Mouse (Mus musculus) brain, embryonic 14.5 days (tissue): Measurements from ENCODE around the gene Stat2. TPM values are rescaled to one million over a fixed set of nuclear protein-coding genes. Genes with fewer than 3 reads are reported as not detected.
A peak's percentile ranks its signal among the peaks of the same experiment; 100 is the strongest.
"Not testable (repeated sequence)": the region's sequence is repeated elsewhere in the genome, so short reads cannot be mapped to it uniquely, and the experiment has no call there.

Experiments used
- DNase-seq: peaks from one replicate; pipeline ENCODE4 v3.0.0-alpha.2; 2011; ENCODE audit warnings: low read depth
- CTCF ChIP-seq: fragments of 200-500 bp; IDR thresholded peaks from 2 replicates; pipeline ENCODE4 v1.5.1; 2012; ENCODE audit warnings: inconsistent platforms, mild to moderate bottlenecking, moderate library complexity, borderline replicate concordance; ENCODE audit not compliant: insufficient read depth, insufficient read length; ENCODE audit errors: extremely low read depth
- POLR2A ChIP-seq: fragments of 200-500 bp; IDR thresholded peaks from 2 replicates; pipeline ENCODE4 v1.6.1; 2012; ENCODE audit warnings: mild to moderate bottlenecking, inconsistent platforms, borderline replicate concordance; ENCODE audit not compliant: poor library complexity, insufficient read depth, insufficient read length, severe bottlenecking; ENCODE audit errors: extremely low read depth
- polyA plus RNA-seq: library from polyadenylated mRNA; depleted of rRNA; stranded (reverse); fragments of >200 nt; gene quantifications from 2 replicates; pipeline ENCODE4 v1.2.3, GENCODE M21; 2012

The Stat2 gene
- polyA plus RNA-seq, 1 experiment = 27.7 TPM

DNA sequence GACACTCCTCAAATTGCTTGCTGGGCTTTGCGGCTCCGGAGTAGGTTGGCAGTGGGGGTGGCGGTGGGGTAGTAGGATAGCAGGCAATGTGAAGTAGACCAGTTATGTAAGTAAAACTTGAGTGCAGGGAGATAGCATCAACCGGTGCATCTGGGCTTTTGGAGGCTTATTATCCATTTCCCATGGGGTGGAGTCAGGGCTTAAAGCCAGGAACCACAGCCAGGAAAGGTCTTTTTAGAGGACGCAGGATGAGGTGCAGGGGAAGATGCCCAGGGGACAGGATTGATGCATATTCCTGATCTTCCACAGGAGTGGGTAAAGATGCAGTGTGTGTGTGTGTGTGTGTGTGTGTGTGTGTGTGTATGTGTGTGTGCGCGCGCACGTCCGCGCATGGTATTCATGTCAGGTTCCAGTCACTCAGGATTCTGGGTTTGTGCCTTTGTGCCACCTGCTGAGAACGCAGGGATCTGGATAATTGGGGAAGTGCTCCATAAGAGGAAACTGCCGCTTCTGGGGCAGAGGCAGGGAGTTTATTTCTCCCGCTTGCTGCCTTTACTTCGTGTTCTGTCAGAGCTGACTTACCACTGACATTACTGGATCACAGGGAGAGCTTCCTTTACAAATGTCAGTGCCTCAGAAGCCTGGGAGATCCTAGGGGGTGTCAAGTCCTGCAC lies 32.4 kb upstream of the Stat2 start:
- TF ChIP-seq CTCF (no peak), POLR2A (no peak)
- peak; percentile 48 for DNase-seq

GRCm38 (mm10) chr10:128239140-128239539 lies 31.2 kb upstream of the Stat2 start:
- no peak for TF ChIP-seq POLR2A
- TF ChIP-seq CTCF = no peak
- DNase-seq = no peak

DNA sequence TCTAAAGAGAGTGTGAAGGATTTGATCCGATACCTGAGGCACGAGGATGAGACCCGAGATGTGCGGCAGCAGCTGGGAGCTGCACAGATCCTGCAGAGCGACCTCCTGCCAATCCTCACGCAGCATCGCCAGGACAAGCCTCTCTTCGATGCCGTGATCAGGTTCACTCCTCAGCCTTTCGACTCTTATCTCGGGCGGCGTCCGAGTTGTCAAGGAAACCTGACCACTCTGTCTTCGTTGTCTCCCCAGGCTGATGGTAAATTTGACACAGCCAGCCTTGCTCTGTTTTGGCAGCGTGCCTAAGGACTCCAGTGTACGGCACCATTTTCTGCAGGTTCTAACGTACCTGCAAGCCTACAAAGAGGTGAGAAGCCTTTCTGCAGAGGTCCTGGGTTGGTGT lies 30.2 kb upstream of the Stat2 start:
- no peak for TF ChIP-seq POLR2A
- no peak for TF ChIP-seq CTCF
- no peak for DNase-seq

DNA sequence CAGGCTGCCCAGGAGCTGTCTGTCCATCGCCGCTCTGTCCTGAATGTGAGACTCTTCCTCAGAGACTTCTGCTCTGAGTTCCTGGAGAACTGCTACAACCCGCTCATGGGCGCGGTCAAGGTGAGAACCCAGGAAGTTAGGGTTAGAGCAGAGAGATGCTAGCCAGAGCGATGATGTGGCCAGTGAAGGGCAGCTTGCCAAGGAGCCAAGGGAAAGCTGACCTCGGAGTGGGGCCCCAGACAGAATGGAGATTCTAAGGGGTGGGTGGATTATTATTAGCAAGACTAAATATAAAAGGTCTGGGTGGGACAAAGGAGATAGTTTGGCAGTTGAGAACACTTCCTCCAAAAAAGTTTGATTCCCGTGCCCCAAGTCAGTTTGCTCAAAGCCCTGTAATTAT lies 27.1 kb upstream of the Stat2 start:
- DNase-seq = no peak
- no peak for TF ChIP-seq POLR2A
- TF ChIP-seq CTCF = no peak

DNA sequence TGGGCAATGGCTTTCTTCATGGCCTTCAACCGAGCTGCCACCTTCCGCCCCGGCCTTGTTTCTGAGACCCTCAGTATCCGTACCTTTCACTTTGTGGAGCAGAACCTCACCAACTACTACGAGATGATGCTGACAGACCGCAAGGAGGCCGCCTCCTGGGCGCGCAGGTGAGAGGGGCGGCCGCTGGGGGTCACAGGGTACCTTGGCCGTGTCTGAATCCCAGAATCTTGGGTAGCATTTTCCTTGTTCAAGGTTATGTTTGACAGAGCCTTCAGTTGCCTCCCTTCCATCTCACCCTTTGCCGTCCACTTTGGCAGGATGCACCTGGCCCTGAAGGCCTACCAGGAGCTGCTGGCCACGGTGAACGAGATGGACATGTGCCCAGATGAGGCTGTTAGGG lies 26.2 kb upstream of the Stat2 start:
- no peak for DNase-seq
- no peak for TF ChIP-seq CTCF
- TF ChIP-seq POLR2A = no peak

DNA sequence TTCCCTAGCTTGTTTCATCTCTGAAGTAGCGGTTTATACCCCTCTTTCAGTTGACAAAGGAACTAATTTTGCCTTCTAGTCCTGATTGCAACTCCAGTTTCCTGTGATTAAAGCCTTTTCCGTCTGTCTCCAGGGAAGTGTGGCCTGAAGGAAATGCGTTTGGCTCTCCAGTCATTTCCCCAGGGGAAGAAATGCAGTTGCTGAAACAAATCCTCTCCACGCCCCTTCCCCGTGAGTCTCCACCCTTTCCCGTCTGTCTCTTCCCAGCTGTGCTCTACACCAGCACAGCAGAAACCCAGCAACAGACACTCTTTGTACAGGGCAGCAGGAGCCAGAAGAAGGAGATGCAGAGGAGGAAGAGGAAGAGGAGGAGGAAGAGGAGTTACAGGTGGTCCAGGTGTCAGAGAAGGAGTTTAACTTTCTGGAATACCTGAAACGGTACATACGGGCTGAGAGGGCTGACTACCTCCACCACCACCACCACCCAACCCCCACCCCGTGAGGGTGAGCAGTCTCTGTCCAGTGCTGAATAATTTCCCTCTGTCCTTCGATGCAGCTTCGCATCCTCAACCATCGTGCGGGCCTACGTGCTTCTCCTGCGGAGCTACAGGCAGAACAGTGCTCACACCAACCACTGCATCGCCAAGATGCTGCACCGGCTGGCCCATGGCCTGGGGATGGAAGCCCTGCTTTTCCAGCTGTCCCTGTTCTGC lies 23.2 kb upstream of the Stat2 start:
- TF ChIP-seq POLR2A (no peak), CTCF (no peak)
- peak; percentile 23 for DNase-seq

GRCm38 (mm10) chr10:128250565-128250964 lies 19.8 kb upstream of the Stat2 start:
- no peak for DNase-seq
- TF ChIP-seq POLR2A = no peak
- no peak for TF ChIP-seq CTCF

GRCm38 (mm10) chr10:128253677-128254255 lies 16.6 kb upstream of the Stat2 start, which contains the start of gene Apon:
Apon (plus strand) TSS chr10:128254096.
- DNase-seq = no peak

DNA sequence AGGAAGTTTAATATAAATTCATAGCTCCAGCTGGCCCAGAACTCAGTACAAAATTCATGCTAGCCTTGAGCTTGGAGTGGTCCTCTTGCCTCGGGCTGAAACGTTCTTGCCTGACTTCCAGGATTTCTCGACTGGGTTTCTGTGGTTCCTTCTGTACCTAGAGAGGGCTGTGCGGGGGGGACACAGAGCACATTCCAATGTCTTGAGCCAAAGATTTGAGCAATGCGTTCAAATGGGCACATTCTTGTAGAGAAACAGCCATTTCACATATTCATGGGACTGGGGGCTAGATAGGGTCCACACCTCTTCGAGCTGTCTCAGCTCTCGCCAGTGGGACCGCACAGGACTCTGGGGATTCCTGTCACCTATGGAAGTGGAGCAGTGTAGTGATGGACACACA lies 14.4 kb upstream of the Stat2 start:
- TF ChIP-seq POLR2A (no peak), CTCF (no peak)
- no peak for DNase-seq

More at GRCm38 (mm10) chr10:128253677-128254255, 16.6 kb upstream of the Stat2 start, which contains the start of gene Apon:
- no peak for TF ChIP-seq CTCF

DNA sequence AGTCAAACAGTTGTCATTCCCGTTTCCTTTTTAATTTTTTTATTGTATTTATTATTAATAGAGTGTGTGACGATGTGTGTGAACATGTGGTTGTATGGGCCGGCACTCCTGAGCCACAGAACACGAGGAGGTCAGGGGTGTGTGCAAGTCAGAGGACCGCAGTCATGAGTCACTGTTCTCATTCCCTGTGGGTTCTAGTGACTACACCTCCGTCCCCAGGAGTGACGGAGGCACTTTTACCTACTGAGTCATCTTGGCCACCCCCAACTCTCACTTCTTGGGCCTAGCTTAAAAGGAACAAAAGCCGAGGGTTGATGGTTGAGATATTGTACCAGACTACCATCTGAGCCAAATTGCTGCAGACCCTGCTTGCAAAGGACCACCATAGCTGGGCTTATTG lies 14.0 kb upstream of the Stat2 start:
- no peak for DNase-seq
- no peak for TF ChIP-seq POLR2A
- TF ChIP-seq CTCF = no peak

DNA sequence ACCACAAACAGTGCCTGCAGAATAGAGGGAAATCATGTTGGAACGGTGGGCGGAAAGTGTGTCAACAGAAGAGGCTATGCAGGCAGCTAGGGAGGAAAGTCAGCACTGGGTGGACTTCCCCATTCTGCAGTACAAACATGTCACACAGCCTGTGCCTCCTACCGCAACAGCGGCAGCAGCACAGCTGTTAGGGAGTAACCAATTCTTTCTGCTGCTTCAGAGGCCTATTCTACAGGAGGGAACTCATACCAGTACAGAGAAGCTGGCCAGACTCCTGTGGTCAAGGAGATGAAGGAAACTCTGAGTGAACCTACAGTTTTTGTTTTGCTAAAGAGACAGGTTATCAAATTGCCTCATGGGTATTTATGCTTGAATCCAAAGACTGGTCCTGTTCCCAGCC lies 11.4 kb upstream of the Stat2 start:
- TF ChIP-seq CTCF (no peak), POLR2A (no peak)
- no peak for DNase-seq

DNA sequence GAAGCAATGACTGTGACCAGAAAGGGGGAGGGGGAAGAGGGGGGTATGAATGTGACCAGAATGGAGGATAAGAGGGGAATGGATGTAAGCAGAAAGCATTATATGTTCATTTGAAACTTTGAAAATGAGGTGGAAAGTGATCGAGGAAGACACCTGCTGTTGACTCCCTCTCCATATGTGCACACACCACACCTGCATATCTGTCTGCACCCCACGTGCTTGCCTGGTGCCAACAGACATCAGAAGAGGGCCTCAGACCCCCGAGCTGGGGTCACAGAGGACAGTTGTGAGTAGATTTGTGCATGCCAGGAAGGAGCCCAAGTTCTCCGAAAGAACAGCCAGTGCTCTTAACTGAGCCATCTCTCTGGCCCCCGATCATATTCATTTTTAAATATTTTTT lies 10.4 kb upstream of the Stat2 start:
- DNase-seq = no peak
- no peak for TF ChIP-seq CTCF
- no peak for TF ChIP-seq POLR2A

GRCm38 (mm10) chr10:128260376-128260775 lies 10.0 kb upstream of the Stat2 start:
- not testable (repeated sequence) for DNase-seq
